Mouse (Mus musculus) induced T-regulatory cell, adult 2 months (primary cell): ENCODE data around the gene Cdcp1.

Experiments
- DNase-seq: peaks from one replicate; pipeline ENCODE4 v3.0.0-alpha.2; 2012; ENCODE audit warnings: low read depth

The Cdcp1 gene

DNA sequence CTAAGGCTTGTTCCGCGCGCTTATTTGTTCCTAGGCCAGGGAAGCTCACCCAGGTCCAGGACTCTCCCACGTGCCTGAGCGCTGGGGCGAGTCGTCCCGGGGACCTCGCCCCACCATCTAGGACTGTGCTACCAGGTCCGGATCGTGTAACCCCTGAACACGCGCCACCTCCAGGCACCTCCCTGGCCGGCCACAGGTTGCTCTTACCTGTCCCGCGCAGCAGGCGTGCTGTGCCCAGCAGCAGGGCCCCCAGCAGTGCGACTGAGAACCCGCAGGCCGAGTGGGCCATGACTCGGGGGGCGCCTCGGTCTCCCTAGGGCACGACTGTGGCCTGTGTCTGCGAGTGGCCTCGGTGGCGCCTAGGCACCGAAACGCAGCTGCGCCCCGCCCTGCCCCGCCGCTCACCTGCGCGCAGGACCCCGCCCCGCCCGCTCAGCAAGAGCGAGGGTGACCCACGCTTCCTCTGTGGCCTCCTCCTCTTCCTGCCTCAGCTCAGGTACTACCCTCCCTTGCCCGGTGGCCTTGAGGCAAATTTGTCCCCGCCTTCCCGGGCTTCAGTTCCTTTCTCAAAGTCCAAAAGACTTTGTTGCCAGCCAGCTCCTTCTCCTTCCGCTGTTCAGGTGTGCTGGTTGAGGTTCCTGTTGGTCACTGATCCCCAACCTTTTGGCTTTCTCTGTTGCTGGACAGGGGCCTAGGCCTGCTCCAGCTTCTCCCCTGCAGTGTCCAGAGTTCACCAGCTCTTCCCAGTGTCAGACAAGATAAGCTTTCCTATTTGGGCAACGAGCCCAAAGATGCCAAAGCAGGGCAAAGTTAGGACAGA is at the start of gene Cdcp1:
Gene Cdcp1 (minus strand): TSS at position 418 of the 820 bp plus-strand sequence.
- DNase-seq, result no peak

DNA sequence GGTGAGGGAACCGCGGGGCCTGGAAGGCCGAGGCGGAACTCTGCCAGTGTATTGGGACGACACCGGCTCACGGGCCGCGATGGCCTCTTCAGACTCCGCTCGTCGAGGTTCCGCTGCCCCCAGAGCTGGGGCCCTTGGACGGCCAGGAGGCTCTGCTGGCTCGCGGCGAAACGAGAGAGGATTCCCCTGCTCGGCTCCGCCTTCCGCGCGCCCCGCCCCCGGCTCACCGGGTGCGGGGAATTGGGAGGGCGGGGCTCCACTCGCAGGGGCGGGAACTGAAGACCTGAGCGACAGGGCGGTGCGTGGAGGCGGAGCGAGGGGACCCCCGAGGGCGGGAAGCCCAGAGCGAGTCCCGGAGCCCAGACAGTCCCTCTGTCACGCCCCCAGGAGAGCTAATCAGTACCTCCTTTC is 44.8 kb upstream of the Cdcp1 start, which contains the start of gene Tmem158:
Gene Tmem158 (minus strand): TSS at position 154 of the 411 bp plus-strand sequence.
- DNase-seq, result peak; percentile 91

DNA sequence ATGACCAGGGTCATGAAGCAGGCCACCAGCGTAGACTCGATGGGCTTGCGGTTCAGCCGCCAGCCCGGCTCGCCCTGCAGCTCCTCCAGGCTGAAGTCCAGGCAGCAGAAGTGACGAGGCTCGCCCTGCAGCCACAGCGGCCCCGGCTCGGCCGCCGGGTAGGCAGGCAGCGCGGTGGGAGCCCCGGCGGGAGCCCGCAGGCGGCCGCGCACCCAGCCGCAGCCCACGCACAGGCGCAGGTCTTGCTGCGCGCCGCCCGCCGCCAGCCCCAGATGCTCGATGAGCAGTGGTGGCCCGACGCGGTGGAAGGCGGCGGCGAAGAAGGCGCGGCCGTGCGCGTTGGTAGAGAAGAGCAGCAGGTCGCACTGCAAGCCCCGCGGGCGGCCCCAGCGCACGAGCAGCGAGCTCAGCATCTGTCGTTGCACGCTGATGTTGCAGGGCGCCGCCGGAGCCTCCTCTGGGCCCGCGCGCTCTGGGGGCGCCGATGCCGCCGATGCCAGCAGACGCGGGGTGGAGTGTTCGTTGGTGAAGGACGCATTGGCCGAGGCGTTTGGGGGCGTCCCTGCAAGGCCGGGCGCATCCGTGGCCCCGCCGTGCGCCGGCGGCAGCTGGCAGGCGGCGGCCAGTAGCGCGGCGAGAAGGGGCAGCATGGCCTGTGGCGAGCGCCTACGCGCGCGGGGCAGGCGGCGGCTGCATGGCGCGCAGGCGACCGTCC is 44.2 kb upstream of the Cdcp1 start:
- peak; percentile 66 for DNase-seq

DNA sequence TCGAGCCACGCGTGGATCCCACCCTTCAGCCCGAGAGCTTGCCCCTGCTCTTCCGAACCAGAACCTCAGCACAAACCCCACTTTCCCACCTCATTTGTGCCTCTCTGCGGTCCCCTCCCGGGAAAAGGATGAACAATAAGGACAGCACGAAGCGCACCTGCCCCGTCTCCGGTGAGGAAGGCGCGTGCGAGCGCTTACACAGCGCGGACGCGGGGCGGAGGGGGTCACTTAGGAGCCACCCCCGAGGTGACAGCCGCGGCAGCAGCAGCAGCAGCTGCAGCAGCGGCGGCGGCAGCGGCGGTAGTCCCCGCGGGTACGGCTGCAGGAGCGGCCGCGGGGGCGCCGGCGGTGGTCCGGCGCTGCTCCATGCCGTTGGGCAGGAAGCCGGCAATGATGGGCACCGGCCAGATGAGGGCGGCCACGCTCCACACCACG is 43.6 kb upstream of the Cdcp1 start:
- DNase-seq, result peak; percentile 66

DNA sequence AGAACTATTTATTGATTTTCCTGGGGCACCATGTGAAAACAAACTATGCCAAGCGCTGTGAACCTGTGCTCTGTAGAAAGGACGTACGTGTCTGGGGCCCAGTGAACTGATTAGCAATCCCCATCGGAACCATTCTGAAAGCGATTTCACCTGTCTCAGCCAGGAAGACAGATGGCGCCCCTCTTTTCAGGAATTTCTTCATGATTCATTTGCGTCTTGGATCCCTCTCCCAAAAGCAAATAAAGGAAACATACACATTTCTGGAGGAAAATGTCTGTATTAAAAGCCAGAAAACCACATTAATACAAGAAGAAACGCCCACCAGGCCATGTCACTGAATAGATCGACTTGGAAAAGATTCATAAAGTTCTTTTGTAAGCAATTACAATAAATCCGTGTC is 43.0 kb upstream of the Cdcp1 start:
- DNase-seq, result no peak

DNA sequence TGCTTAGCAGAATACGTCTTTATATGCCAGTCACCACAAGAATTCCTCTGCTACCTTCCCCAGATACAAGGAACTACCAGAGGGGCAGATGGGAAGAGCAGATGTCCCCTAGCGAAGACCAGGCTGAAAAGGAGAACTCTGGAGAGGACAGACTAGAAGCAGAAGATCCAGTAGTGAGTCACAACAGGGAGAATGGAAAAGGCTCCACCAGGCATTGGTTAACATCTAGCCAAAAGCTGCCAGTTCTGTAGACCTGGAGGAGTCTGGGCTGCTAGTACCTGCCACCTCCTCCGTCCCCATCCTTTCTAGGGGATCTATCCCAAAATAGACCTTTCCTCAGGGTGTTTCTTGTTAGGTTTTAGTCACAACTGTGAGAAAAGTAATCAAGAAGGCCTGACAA is 39.9 kb upstream of the Cdcp1 start:
- DNase-seq, result no peak

DNA sequence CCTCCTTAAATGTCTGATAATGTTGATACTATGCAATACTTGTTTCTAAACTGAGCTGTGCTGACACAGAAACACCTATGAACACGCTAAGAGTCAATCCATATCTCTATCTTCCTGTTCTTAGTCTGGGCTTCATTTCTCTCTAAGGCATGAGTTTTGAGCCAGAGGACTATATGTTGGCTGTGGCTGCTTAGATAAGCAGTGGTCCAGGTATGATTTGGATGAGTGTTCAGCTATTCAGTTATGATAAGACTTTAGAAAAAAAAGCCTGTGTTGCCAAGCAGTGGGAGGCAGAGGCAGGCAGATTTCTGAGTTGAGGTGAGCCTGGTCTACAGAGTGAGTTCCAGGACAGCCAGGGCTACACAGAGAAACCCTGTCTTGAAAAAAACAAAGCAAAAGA is 32.2 kb upstream of the Cdcp1 start:
- no peak for DNase-seq

DNA sequence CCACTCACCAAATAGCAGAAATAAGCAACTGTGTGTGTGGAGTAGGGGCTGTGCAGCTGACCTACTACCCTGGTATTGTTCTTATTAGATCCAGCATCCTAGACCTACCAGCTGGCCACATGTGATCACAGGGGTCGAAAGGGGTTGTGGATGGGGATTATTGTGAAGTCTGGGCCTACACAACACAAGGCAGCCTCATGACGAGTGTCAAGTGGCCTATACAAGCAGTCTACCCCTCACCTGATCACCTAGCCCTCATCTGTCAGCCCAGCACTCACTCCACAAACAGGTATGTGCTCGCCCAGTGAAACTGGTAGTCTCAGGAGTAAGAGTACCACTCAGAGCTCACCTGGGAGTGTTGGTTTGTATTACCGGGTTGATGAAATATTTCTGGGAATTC is 29.3 kb upstream of the Cdcp1 start:
- no peak for DNase-seq

DNA sequence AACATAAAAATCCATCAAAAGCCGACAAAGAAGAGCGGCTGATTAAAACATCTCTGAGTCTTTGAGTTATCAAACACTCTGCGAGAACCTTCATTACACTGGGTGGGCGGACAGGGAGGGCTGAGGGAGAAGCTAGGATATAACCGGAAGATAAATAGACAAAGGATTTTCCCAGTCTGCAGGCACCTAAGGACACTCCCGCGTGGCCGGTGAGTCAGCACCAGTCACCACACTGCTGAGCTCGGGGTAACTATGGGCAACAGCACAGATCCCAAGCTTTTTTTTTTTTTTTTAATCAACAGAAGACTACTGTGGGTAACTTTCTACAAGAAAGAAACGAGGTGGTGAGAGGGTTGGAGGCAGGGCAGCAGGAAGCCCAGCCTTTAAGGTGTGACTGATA is 28.1 kb upstream of the Cdcp1 start:
- no peak for DNase-seq

DNA sequence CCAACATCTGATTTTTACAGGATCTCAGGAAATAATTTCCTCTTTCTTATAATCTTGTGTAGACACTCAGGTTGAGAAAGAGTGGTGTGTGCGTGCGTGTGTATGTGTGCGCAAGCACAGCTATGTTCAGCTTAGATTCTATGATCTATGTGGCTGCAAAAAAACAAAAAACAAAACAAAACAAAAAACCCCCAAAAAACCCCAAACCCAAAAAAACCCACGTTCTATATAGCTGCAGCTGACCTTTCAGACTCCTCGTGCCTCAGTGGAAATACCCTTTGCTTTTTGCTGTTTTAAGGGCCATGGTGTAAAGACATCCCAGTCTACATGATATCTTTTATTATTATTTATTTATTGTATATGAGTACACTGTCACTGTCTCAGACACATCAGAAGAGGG is 25.4 kb upstream of the Cdcp1 start:
- peak; percentile 69 for DNase-seq

DNA sequence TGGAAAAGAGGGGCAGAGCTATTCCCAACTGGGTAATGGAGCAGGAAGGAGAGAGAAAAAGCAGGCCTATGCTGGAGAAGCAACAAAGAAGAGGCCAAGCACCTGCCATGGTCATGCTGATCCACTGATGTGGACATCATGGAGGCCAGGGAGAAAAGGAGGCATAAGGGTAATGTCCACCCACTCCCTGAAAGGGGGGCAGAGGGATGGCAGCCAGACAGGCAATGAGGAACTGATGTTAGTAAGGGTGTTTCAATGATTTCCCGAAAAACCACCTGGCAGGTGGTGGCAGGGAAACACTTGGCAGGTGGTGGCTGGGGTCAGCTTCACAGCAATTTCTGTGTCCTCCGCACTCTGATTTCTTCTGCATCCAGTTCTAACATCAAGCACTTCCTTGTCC is 24.9 kb upstream of the Cdcp1 start:
- no peak for DNase-seq

DNA sequence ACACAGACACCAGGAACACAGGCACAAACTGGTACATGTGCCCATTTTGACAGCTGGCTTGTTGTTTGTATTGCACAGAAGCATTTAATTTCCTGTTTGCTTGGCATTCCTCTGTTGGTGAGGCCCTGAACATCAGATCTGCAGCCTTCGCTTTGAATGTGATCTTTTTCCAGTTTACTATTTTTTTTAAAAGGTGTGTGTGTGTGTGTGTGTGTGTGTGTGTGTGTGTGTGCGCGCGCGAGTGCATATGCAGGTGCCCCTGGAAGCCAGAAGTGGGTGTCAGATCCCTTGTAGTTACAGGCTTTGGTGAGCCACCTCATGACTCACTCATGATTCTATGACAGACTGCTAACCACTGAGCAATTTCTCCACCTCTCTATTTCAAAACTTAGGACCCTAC is 24.4 kb upstream of the Cdcp1 start:
- peak; percentile 58 for DNase-seq

DNA sequence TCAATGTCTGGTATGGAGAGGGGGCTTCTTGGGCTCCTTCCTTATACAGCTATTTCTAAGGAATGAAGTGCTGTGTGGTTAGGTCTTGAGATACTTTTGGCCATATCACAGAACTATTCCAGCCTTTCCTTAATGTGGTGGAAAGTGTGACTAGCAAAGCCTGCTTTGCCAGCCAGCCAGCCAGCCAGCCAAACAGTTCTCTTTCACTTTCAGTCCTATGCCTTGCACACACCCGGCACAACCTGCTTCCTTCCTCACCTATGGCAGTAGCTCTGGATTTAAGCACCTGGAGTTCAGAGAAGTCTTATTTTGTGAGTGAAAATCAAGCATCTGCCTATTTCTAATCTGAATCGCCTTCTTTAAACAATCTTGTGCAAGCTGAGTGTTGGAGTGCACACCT is 23.8 kb upstream of the Cdcp1 start:
- peak; percentile 71 for DNase-seq

DNA sequence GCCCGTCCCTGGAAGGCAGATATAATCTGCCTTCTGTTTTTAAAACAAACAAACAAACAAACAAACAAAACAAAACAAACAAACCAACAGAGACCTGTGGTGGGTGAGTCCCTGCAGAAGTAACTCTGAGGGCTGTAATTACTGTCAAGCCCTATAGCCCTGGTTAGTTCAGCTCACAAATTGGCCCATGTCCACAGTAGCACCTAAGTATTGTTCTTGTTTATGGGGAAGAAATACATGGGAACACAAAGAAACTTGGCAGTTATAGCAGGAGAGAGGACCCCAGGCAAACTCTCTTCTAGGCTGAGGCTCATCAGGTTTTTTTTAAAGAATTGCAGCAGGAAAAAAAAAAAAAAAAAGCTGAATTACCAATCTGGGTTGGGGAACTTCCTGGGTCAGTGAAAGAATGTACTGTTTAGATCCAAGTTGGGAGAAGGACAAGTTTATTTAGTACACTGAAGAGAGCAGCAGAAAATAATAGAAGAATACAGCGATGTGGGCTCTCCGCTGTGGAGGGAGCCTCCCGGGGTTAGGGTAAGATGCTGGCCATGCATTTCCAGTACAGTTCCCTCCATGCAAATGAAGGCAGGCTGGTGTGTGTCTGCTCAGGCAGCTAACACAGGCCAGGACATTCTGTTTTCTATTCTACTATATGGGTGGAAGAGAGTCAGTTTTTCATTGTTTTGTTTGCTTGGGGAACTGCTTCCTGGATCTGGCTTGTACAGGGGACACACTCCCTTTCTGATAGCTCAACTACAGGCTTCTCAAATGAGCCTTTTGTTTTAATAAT is 22.6 kb upstream of the Cdcp1 start:
- DNase-seq, result no peak

DNA sequence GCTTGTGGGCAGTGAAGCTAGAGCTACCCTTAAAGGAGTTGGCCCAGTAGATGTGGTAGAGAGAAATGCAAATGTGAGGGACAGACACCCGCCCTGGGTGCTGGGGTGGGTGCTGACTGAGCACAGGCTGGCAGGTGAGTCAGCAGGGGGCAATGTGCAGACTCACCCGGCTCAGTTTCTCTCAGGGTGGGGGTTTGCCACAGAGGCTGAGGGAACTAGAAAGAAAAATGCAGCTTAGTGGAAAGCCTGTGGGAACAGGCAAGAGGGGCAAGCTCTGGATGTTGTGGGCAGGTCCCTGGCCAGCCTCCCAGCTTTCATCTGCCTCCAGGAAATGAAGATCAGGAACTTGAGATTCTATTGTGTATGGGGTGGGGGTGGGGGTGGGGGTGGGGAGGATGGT is 21.9 kb upstream of the Cdcp1 start:
- DNase-seq, result peak; percentile 48

DNA sequence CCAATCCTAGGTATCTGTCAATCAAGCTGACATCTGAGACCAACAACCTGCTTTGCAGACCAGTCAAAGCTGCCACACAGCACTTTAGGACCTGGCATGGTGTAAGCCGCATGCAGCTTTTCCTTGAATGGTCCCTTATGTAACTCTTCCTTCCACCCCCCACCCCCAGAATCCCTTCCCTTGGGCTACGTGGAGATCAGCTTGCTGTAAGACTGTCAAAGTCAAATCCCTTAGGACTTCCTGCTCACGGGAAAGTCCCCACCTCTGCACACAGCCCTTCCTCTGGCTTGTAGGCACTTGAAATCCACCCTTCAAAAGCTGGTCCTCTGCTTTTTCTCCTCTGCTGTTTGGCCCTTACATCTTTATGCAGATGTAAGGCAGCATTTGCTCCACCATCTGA is 19.8 kb upstream of the Cdcp1 start:
- DNase-seq, result peak; percentile 59

DNA sequence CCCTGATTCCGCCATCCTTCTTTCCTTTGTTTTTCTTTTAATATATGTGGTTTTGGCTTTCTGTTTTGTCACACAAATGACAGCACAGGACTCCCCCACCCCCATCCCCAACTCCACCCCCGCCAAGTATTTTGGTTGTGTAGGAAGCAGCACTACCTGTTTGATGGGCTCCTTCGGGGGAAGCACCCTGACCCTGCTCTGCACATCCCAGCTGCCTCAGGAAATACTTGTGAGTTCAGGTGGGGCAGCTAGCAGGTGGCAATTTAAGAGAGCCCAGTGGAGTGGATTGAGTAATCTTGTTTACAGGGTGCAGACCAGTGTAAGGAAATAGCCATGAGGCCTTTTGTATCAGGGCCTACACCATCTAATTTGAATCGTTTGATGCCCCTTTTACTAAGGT is 14.0 kb upstream of the Cdcp1 start:
- DNase-seq, result peak; percentile 47

DNA sequence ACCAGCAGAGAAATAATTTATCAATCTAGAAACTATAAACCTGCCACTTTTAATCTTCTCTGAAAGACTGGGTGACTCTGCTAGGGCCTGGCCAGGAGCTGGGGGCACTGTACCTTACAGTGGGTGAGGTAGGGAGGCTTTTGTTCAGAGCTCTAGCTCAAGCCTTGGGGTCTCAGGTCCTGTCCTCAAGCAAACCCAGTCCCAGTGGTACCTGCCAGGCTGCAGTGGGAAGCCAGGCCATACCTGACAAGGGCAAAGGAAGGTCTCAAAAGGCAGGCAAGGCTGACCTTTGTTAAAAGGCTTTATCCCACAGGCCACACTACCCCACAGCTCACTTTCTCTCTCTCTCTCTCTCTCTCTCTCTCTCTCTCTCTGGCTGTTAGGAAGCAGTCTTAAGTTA is 12.8 kb upstream of the Cdcp1 start:
- no peak for DNase-seq

DNA sequence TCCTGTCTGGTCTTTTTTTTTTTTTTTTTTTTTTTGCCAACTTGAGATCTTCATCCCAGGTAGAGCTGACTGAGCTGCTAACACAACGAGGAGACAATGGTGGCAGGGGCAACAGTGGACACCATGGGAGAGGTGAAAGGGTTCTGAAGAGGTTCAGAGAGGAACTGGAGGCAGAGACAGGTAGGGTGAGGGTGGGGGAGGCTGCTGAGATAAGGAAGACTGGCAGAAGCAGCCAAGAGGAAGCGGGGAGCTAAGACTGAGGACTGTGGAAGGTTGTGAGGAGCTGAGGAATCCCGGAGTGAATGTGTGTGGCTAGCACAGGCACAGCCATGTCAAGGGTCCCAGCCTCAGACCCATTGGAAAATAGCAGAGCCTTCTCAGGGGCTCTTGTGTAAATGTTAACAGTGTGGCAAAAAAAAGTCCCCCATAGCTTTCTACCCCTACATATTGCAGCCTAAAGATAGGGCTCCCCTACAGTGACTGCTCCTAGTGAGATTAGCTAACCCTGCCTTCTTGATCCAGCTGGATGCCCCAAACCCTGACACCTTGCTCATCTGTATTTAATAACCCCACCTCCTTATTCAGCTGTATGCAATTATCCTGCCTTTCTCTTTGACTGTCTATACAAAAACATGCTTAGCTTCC is 11.4 kb upstream of the Cdcp1 start:
- no peak for DNase-seq

DNA sequence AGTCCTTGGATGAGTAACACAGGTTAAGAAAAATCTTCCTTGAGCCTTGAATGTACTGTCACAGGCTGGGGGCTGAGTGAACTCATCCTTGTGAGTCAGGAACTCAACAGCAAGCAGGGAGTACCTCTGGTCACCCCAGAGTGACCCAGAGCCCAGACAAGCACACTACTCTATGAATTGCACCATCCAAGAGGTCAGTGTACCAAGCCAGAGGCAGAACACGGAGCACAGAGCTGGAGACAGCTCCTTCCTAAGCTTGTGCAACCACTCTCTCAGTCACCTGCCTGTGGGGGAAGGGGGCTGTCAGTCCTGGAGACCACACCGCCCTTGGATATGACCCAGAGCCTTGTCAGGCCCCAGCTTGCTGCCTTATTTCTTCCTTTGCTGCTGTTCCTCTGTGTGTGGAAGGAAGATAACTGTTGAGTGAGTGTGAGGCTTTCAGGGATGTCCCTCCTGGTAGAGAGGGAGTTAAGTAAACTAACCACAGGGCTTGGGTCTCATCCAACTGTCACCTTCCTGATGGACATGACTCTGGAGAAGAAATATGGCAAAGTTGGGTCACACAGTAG is 9.1 kb upstream of the Cdcp1 start:
- DNase-seq, result no peak

DNA sequence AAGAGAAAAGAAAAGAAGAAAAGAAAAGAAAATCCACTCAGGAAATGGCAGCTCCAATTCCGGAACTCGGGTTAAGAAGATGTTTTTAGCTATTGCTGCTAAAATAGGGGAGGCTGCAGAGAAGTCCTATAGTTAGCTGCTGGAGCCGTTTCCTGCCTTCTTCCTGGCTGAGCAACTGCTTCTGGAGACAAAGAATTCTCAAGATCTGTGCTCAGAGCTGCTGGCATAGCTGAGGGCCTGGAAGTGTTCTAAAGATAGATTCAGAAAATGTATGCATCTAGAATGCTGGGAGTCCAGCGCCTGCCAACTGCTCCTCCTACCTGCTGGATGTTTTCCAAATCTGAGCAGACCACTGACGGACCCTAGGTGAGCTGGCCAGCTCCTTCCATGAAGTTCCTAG is 4.0 kb upstream of the Cdcp1 start:
- DNase-seq, result no peak

DNA sequence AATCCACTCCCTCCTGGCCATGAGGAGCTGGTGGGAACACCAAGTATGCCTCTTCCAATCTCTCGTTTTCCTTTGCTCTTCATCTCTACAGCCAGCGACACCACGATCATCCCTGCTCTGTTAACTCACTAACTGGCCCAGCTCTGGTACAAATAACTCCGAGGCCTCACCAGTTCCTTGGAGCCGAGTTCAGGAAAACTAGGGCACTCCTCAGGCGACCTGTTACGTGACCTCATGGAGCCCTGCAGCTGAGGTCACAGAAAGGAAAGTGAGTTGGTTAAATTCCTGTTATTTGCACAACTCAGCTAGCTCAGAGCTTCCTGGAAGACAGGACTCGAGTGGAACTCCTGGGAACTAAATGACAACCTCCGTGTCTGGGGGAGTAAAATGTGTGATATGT is 2.5 kb downstream of the Cdcp1 start:
- DNase-seq, result no peak
